Mouse (Mus musculus) embryonic facial prominence, embryonic 10.5 days (tissue): ENCODE results near the gene Cd9. TPM values are rescaled to one million over a fixed set of nuclear protein-coding genes. Genes with fewer than 3 reads are reported as not detected.

Experiments
- DNase-seq: peaks from one replicate; pipeline ENCODE4 v3.0.0-alpha.2; 2017; ENCODE audit warnings: low spot score
- H3K27ac ChIP-seq: fragments of 300-500 bp; sonication (generic); replicated peaks from 2 replicates; pipeline ENCODE4 v1.5.1; 2016; ENCODE audit warnings: mild to moderate bottlenecking
- H3K27me3 ChIP-seq: fragments of 300-500 bp; sonication (generic); replicated peaks from 2 replicates; pipeline ENCODE4 v1.6.1; 2016; ENCODE audit warnings: low read depth, mild to moderate bottlenecking; ENCODE audit not compliant: poor library complexity, severe bottlenecking
- H3K36me3 ChIP-seq: fragments of 300-500 bp; sonication (generic); replicated peaks from 2 replicates; pipeline ENCODE4 v1.6.1; 2016; ENCODE audit warnings: mild to moderate bottlenecking, moderate library complexity
- H3K4me1 ChIP-seq: fragments of 300-500 bp; sonication (generic); 2 replicates; pipeline ENCODE4 v1.6.1; 2016
- H3K4me3 ChIP-seq: fragments of 300-500 bp; sonication (generic); 2 replicates; pipeline ENCODE4 v1.5.1; 2016; ENCODE audit warnings: mild to moderate bottlenecking, moderate library complexity
- H3K9me3 ChIP-seq: fragments of 300-500 bp; sonication (generic); 2 replicates; pipeline ENCODE4 v1.6.1; 2016; ENCODE audit warnings: mild to moderate bottlenecking
- WGBS: fragments of 180-500 bp; shearing (Covaris S2); methylation state at CpG from one replicate; pipeline ENCODE4 v1.1.7; 2016; 5-methylcytosine and 5-hydroxymethylcytosine counted together
- polyA plus RNA-seq: library from polyadenylated mRNA; unstranded; fragments of >200 nt; fragmentation: Nextera tagmentation; extraction: Ambion mirVana; gene quantifications from 2 replicates; pipeline ENCODE4 v1.2.1, GENCODE M21; 2016

The Cd9 gene
- polyA plus RNA-seq, 1 experiment from 2014 or later: 36.2 TPM

GRCm38 (mm10) chr6:125480396-125481361, 13.9 kb downstream of the Cd9 start:
- H3K9me3 ChIP-seq: no peaks in the 10 kb centered on the region
- 33% methylated on average over 12 of the region's 12 CpGs for WGBS
- peak overlapping the region; percentile 72 for H3K27ac ChIP-seq
- peaks cover 55% of the 10 kb centered on the region for H3K4me1 ChIP-seq
- no peak for DNase-seq
- H3K36me3 ChIP-seq: no peaks in the 10 kb centered on the region
- H3K4me3 ChIP-seq: no peak overlapping the region
- 0 out of 2 replicates have a peak, but pooled peaks cover 4% of the 10 kb centered on the region for H3K27me3 ChIP-seq

GRCm38 (mm10) chr6:125479359-125479758, 15.2 kb downstream of the Cd9 start:
- Histone ChIP-seq H3K27me3 (0 out of 2 replicates have a peak, but pooled peaks cover 4% of the 10 kb centered on the region), H3K36me3 (no peaks in the 10 kb centered on the region), H3K27ac (no peak overlapping the region), H3K9me3 (no peaks in the 10 kb centered on the region), H3K4me1 (peaks cover 61% of the 10 kb centered on the region), H3K4me3 (no peak overlapping the region)
- 91% methylated on average over 9 of the region's 9 CpGs for WGBS
- DNase-seq: no peak

DNA sequence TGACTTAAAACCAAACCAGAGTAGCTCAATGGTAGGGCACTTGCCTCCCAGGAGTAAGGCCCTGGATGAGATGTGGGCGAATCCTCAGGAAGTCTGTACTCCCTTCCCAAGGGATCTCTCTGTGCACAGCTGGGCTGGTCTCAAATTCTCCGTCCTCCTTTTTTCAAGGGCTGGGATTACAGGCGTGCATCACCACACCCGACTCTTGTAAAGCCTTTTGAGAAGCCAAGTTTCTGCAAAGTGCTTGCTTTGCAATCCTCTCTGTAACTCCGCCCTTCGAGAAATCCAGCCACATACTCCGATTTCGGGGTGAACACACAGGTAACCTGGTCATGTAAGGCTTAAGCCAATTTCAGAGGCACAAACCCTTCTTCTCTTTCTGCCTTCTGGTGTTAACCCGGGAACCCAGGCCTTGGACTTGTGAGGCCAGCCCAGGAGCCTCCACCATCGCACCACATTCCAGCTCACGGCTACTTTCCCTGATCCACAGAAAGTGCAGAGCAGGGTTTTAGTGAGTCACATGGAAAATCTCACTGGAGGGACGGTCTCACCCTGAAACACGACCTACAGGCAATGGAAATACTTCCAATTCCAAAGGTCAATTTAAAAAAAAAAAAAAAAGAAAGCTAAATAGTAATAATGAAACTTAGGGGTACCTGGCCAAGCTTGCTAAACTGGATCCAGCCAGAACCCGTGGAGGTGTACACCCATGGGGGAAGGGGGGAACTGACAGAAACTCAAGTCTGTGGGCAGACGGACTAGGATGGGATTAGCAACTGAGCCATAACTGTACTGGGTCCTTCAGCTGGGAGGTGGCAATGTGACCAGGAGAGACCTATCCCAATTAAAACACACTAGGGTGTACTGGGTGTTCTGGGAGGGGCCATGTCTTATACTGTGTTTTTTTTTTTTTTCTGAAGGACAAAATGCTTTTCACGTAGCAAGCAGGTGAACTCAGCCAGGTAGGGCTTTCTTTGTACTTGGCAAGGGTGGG, 16.2 kb downstream of the Cd9 start:
- no peak for DNase-seq

DNA sequence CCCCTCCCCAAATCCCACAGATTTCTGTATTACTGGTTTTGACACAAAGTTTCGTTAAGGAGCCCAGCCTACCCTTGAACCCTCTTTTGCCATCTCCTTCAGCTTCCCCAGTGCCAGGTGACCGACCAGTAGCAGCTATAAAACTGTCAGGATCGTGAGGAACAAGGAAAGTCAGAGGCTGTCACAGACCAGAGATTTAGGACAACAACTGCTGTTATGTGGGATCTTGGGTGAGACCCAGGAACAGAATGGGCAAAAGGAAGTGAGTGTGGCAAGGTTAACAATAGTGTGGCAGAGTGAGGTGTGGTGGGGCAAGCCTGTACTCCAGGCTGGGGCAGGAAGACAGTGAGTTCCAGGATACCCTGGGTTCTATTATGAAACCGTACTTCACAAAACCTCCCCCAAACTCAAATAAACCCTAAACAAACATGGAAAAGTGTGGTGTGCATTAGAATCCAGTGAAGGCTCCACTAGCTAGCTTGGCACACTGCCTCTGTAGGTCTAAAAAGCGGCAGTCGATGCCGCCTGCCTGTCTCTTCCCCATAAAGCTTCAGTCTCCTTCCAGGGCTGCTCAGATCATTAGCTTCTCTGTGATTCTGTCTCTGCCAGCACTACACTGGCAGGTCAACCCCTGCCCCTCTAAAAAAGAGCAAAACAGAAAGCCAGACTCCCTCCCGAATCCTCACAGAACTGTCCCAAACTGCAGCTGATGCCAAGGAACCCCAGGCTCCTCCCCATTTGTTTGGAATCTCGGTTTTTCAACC, 17.6 kb downstream of the Cd9 start:
- Histone ChIP-seq H3K4me1 (peaks cover 50% of the 10 kb centered on the region), H3K27me3 (0 out of 2 replicates have a peak, but pooled peaks cover 4% of the 10 kb centered on the region), H3K4me3 (no peak overlapping the region), H3K36me3 (no peaks in the 10 kb centered on the region), H3K9me3 (no peaks in the 10 kb centered on the region), H3K27ac (peak overlapping the region; percentile 30; the same call in 1 of the 2 replicates)
- WGBS: 81% methylated on average over 9 of the region's 9 CpGs
- no peak for DNase-seq

More for the DNA sequence above, 16.2 kb downstream of the Cd9 start:
- no peaks in the 10 kb centered on the region for H3K9me3 ChIP-seq
- no peaks in the 10 kb centered on the region for H3K36me3 ChIP-seq
- H3K27me3 ChIP-seq: 0 out of 2 replicates have a peak, but pooled peaks cover 4% of the 10 kb centered on the region
- peak overlapping the region; percentile 19; the same call in 1 of the 2 replicates for H3K27ac ChIP-seq
- H3K4me3 ChIP-seq: no peak overlapping the region
- WGBS: 76% methylated on average over 16 of the region's 16 CpGs
- H3K4me1 ChIP-seq: peaks cover 57% of the 10 kb centered on the region

GRCm38 (mm10) chr6:125476090-125476489, 18.5 kb downstream of the Cd9 start:
- H3K4me1 ChIP-seq: peaks cover 40% of the 10 kb centered on the region
- H3K36me3 ChIP-seq: no peaks in the 10 kb centered on the region
- H3K4me3 ChIP-seq: no peak overlapping the region
- no peaks in the 10 kb centered on the region for H3K9me3 ChIP-seq
- WGBS: 51% methylated on average over 8 of the region's 8 CpGs
- no peak overlapping the region for H3K27ac ChIP-seq
- H3K27me3 ChIP-seq: 0 out of 2 replicates have a peak, but pooled peaks cover under 1% of the 10 kb centered on the region
- DNase-seq: no peak

GRCm38 (mm10) chr6:125475184-125475583, 19.4 kb downstream of the Cd9 start:
- H3K4me1 ChIP-seq: peaks cover 31% of the 10 kb centered on the region
- no peaks in the 10 kb centered on the region for H3K27me3 ChIP-seq
- H3K36me3 ChIP-seq: no peaks in the 10 kb centered on the region
- H3K27ac ChIP-seq: peak overlapping the region; percentile 54
- WGBS: 15% methylated on average over 1 of the region's 1 CpGs
- no peaks in the 10 kb centered on the region for H3K9me3 ChIP-seq
- no peak overlapping the region for H3K4me3 ChIP-seq
- no peak for DNase-seq

- no peak overlapping the region for H3K4me3 ChIP-seq
- H3K4me1 ChIP-seq: peaks cover 30% of the 10 kb centered on the region
- no peak for DNase-seq
- no peaks in the 10 kb centered on the region for H3K36me3 ChIP-seq
- H3K9me3 ChIP-seq: no peaks in the 10 kb centered on the region
- WGBS: 86% methylated on average over 5 of the region's 5 CpGs
- H3K27ac ChIP-seq: no peak overlapping the region
- no peaks in the 10 kb centered on the region for H3K27me3 ChIP-seq
Measured at GRCm38 (mm10) chr6:125473939-125474338, 20.7 kb downstream of the Cd9 start.

DNA sequence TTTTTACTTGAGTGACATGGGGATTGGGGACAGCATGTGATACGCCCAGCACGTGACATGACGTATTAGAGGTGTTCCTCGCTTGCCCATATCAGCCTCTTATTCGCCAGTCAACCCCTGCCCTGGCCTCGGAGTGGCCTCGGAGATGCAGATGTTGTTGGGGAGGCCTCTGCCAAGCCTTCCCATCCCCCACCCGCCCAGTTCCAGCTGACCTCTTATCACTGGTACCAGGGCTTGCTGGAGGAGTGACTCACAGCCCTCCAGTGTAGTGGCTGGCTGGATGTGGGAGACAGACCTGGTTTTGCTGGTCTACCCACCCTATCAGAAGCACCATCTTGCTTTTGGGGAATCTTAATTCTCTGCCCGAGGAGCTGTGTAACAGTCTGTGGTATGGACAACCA, 21.3 kb downstream of the Cd9 start:
- H3K9me3 ChIP-seq: no peaks in the 10 kb centered on the region
- no peak for DNase-seq
- H3K4me3 ChIP-seq: no peak overlapping the region
- H3K4me1 ChIP-seq: peaks cover 35% of the 10 kb centered on the region
- H3K27me3 ChIP-seq: no peaks in the 10 kb centered on the region
- no peaks in the 10 kb centered on the region for H3K36me3 ChIP-seq
- WGBS: 89% methylated on average over 9 of the region's 9 CpGs
- no peak overlapping the region for H3K27ac ChIP-seq

DNA sequence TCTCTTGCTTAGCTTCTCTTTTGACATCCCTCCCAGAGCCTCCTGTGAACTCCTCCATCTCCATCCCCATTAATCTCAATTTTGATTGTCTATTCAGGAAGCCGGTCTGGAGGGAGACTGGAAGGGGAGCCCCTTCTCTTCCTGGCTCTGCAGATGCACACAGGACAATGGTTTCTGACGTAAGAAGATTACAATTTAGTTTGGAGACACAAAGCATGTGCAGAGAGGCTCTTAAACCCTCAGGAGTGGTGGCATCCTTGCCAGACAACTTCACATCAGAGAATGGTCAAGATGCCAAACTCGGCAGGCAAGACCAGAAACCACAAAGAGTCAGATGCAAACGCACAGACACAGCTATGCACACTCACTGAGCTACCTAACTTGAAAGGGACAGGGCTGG, 22.7 kb downstream of the Cd9 start:
- no peak overlapping the region for H3K4me3 ChIP-seq
- H3K9me3 ChIP-seq: no peaks in the 10 kb centered on the region
- WGBS: 76% methylated on average over 4 of the region's 4 CpGs
- H3K27ac ChIP-seq: no peak overlapping the region
- no peaks in the 10 kb centered on the region for H3K36me3 ChIP-seq
- peaks cover 39% of the 10 kb centered on the region for H3K4me1 ChIP-seq
- no peak for DNase-seq
- H3K27me3 ChIP-seq: no peaks in the 10 kb centered on the region

DNA sequence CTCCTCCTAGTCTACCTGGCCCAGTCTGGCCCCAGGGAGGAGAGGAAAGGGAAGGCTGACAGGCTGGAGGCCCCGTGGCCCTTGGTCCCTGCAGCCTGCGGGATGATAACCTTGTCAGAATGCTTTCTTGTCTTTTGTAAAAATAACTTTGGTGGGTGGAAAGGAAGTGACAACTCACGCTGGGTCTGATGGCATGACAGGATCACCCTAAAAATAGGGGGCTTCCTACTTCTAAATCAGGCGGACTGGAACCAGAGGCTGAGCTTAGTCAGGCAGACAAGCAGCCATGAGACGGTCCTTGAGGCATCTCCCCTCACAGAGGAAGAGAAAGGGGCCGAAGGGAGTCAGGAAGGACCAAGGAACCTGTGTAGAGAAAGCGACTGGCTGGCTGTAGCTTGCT, 23.3 kb downstream of the Cd9 start:
- no peak overlapping the region for H3K27ac ChIP-seq
- H3K4me1 ChIP-seq: peaks cover 36% of the 10 kb centered on the region
- no peaks in the 10 kb centered on the region for H3K27me3 ChIP-seq
- no peak for DNase-seq
- H3K9me3 ChIP-seq: no peaks in the 10 kb centered on the region
- no peaks in the 10 kb centered on the region for H3K36me3 ChIP-seq
- H3K4me3 ChIP-seq: no peak overlapping the region
- 82% methylated on average over 7 of the region's 7 CpGs for WGBS

- Histone ChIP-seq H3K27me3 (no peaks in the 10 kb centered on the region), H3K9me3 (no peaks in the 10 kb centered on the region), H3K36me3 (no peaks in the 10 kb centered on the region), H3K27ac (no peak overlapping the region), H3K4me3 (no peak overlapping the region), H3K4me1 (peaks cover 31% of the 10 kb centered on the region)
- 93% methylated on average over 5 of the region's 5 CpGs for WGBS
- DNase-seq: no peak
Measured at GRCm38 (mm10) chr6:125470616-125471015, 24.0 kb downstream of the Cd9 start.

- Histone ChIP-seq H3K4me1 (peaks cover 20% of the 10 kb centered on the region), H3K4me3 (no peak overlapping the region), H3K27ac (no peak overlapping the region), H3K9me3 (no peaks in the 10 kb centered on the region), H3K36me3 (no peaks in the 10 kb centered on the region), H3K27me3 (no peaks in the 10 kb centered on the region)
- DNase-seq: no peak
- WGBS: 91% methylated on average over 4 of the region's 4 CpGs
Measured at GRCm38 (mm10) chr6:125469222-125469621, 25.4 kb downstream of the Cd9 start.
